Mouse (Mus musculus) liver, adult 2 months (tissue): ENCODE data around the gene C530008M17Rik. TPM values are rescaled to one million over a fixed set of nuclear protein-coding genes. Genes with fewer than 3 reads are reported as not detected.
A peak's percentile ranks its signal among the peaks of the same experiment; 100 is the strongest.

Experiments
- DNase-seq: peaks from one replicate; pipeline ENCODE4 v3.0.0-alpha.2; 2011; ENCODE audit warnings: low read depth, low spot score; ENCODE audit errors: extremely low read depth
- H3K27ac ChIP-seq: fragments of 200-500 bp; replicated peaks from 2 replicates; pipeline ENCODE4 v1.5.1; 2012; ENCODE audit warnings: low read depth, mild to moderate bottlenecking, control low read depth, inconsistent platforms, low read length; ENCODE audit not compliant: insufficient read depth
- H3K27me3 ChIP-seq: fragments of 200-500 bp; 2 replicates; pipeline ENCODE4 v1.6.1; 2012; ENCODE audit warnings: mild to moderate bottlenecking, moderate library complexity, low read length, inconsistent platforms; ENCODE audit not compliant: control insufficient read depth, insufficient read depth
- H3K36me3 ChIP-seq: fragments of 200-500 bp; 2 replicates; pipeline ENCODE4 v1.6.1; 2012; ENCODE audit warnings: low read length, inconsistent platforms; ENCODE audit not compliant: control insufficient read depth, insufficient read depth
- H3K4me1 ChIP-seq: fragments of 200-500 bp; 2 replicates; pipeline ENCODE4 v1.6.1; 2011; ENCODE audit warnings: low read length; ENCODE audit not compliant: control insufficient read depth, insufficient read depth
- H3K4me3 ChIP-seq: fragments of 200-500 bp; 2 replicates; pipeline ENCODE4 v1.5.1; 2011; ENCODE audit warnings: low read depth, mild to moderate bottlenecking, control low read depth, low read length, moderate library complexity; ENCODE audit not compliant: insufficient read depth
- H3K79me2 ChIP-seq: fragments of 200-500 bp; 2 replicates; pipeline ENCODE4 v1.6.1; 2012; ENCODE audit warnings: inconsistent platforms, mild to moderate bottlenecking, low read length, moderate library complexity; ENCODE audit not compliant: control insufficient read depth, insufficient read depth
- H3K9ac ChIP-seq: fragments of 200-500 bp; 2 replicates; pipeline ENCODE4 v1.6.1; 2012; ENCODE audit warnings: low read depth, mild to moderate bottlenecking, control low read depth, inconsistent platforms, low read length
- CTCF ChIP-seq: fragments of 200-500 bp; IDR thresholded peaks from 2 replicates; pipeline ENCODE4 v1.5.1; 2011; ENCODE audit warnings: low read depth, low read length, control low read depth
- POLR2A ChIP-seq: fragments of 200-500 bp; IDR thresholded peaks from 2 replicates; pipeline ENCODE4 v1.6.1; 2011; ENCODE audit warnings: low read length, control low read depth; ENCODE audit not compliant: insufficient read depth; ENCODE audit errors: extremely low read depth
- WGBS: fragments of 180-500 bp; shearing (Covaris S2); methylation state at CpG from one replicate; pipeline ENCODE4 v1.1.7; 2018; 5-methylcytosine and 5-hydroxymethylcytosine counted together
- polyA plus RNA-seq: library from polyadenylated mRNA; depleted of rRNA; stranded (reverse); fragments of >200 nt; gene quantifications from 2 replicates; pipeline ENCODE4 v1.2.3, GENCODE M21; 2012
- total RNA-seq: library from RNA; depleted of rRNA; stranded (reverse); fragments of >200 nt; gene quantifications from 2 replicates; pipeline ENCODE4 v1.2.3, GENCODE M21; 2014

C530008M17Rik gene
- total and polyA plus RNA-seq, 2 experiments = under 0.01 to 0.02 TPM

DNA sequence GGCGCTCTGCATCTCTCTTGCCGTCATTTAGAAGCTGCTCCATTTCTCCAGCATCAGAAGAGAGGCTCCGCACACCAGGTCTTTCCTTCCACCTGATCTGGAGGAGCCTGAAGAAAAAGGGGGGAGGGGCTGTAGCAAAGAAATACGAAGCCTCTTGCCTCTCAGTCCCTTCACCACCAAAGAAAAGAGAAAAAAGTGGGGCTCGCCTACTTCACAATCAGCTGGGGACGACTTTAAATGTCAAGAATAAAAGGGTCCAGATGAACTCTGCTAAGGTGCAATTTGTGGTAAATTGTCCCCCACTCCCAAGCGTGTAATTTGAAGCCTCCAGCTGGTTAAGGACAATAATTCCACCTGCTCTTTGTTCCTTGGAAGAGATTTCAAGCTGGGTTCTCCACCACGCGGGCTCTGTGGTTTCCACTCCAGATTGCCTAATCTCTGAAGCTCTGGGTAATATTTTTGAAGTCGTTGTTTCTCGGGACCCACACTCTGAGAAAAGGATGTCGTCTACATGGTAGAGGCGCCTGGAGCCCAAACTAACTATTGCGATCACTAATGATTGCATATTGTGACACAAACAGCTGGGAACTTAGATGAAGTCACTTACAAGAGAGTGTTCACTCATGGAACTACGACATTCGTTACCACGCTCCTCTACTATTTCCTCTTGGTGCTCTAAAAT lies 176.4 kb downstream of the C530008M17Rik start:
- Histone ChIP-seq H3K4me3 (no peak overlapping the region), H3K27me3 (no peaks in the 10 kb centered on the region), H3K27ac (no peak overlapping the region), H3K79me2 (no peaks in the 10 kb centered on the region), H3K9ac (no peak overlapping the region), H3K4me1 (no peaks in the 10 kb centered on the region), H3K36me3 (no peaks in the 10 kb centered on the region)
- DNase-seq = no peak
- TF ChIP-seq POLR2A (no peak), CTCF (no peak)
- 80% methylated on average over 17 of the region's 17 CpGs for WGBS

GRCm38 (mm10) chr5:76837018-76837417 lies 180.7 kb downstream of the C530008M17Rik start:
- Histone ChIP-seq H3K27ac (no peak overlapping the region), H3K4me1 (no peaks in the 10 kb centered on the region), H3K4me3 (no peak overlapping the region), H3K27me3 (no peaks in the 10 kb centered on the region), H3K9ac (no peak overlapping the region), H3K79me2 (no peaks in the 10 kb centered on the region), H3K36me3 (no peaks in the 10 kb centered on the region)
- TF ChIP-seq POLR2A (no peak), CTCF (no peak)
- WGBS = 61% methylated on average over 5 of the region's 5 CpGs
- no peak for DNase-seq

DNA sequence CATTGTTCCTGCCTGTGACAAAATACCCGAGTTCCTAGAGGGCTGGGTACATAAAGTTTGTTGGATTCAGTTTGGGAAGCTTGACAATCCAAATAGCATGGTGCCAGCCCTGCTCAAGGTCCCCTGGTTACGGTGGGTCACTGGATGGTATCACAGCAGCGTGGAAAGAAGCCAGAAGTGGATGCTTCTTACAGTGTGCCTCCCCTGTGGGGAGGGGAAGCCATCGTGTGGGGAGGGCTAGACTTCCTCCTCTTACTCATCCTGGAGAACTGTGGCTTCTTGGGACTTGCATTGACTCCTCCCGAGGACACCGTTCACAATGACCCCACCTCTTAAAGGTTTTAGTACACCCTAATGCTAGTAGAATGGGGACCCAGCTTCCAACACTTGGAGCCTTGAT lies 183.5 kb downstream of the C530008M17Rik start:
- Histone ChIP-seq H3K79me2 (no peaks in the 10 kb centered on the region), H3K4me3 (no peak overlapping the region), H3K9ac (no peak overlapping the region), H3K36me3 (no peaks in the 10 kb centered on the region), H3K4me1 (no peaks in the 10 kb centered on the region), H3K27me3 (no peaks in the 10 kb centered on the region), H3K27ac (no peak overlapping the region)
- TF ChIP-seq POLR2A (no peak), CTCF (no peak)
- no peak for DNase-seq
- WGBS = 70% methylated on average over 6 of the region's 6 CpGs

DNA sequence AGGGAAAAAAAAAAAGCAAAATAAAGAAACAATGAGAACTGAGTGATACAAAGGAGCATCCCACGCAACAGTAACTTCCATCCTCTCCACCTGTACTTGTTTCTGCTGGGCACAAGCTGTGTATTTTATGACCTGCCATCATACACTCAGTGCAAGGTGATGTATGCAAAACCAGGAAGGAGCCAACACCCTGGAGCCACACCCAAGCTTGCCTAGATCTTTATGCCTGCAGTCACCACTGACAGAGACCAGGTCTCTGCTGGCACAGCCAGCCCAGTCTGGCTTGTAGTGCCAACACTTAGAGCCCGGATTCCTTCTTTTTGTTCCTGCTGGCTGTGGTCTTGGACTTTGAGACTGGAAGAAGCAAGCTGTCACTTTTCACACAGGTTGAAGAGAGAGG lies 185.5 kb downstream of the C530008M17Rik start:
- Histone ChIP-seq H3K36me3 (no peaks in the 10 kb centered on the region), H3K4me1 (no peaks in the 10 kb centered on the region), H3K27ac (no peak overlapping the region), H3K79me2 (no peaks in the 10 kb centered on the region), H3K9ac (no peak overlapping the region), H3K27me3 (no peaks in the 10 kb centered on the region), H3K4me3 (no peak overlapping the region)
- DNase-seq = no peak
- TF ChIP-seq CTCF (no peak), POLR2A (no peak)
- 81% methylated on average over 2 of the region's 2 CpGs for WGBS

DNA sequence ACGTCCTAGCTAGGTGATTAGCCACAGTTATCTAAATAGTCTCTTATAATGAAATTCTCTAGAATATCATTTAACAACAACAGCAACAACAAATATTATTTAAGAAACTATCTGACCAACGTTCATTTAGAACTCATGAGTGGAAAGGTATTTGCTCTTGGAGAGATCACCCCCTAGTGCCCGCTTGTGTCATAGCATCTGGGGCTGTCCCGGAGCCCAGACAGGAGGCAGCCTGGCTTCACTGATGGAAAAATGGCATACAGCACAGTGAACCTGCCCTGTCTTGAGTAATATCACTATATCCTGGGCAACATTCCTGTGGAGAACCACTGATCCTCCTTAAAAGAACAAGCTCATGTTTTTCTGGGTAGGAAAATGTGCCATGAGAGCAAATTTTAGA lies 187.1 kb downstream of the C530008M17Rik start:
- Histone ChIP-seq H3K36me3 (no peaks in the 10 kb centered on the region), H3K9ac (no peak overlapping the region), H3K4me1 (no peaks in the 10 kb centered on the region), H3K27ac (no peak overlapping the region), H3K4me3 (no peak overlapping the region), H3K27me3 (no peaks in the 10 kb centered on the region), H3K79me2 (no peaks in the 10 kb centered on the region)
- peak; percentile 78 for TF ChIP-seq CTCF
- TF ChIP-seq POLR2A = no peak
- DNase-seq = peak; percentile 20
- WGBS = 11% methylated on average over 4 of the region's 4 CpGs

GRCm38 (mm10) chr5:76843851-76844419 lies 187.6 kb downstream of the C530008M17Rik start:
- DNase-seq = no peak
- Histone ChIP-seq H3K9ac (no peak overlapping the region), H3K27me3 (no peaks in the 10 kb centered on the region), H3K4me3 (no peak overlapping the region), H3K27ac (no peak overlapping the region), H3K79me2 (no peaks in the 10 kb centered on the region), H3K4me1 (no peaks in the 10 kb centered on the region), H3K36me3 (no peaks in the 10 kb centered on the region)
- 63% methylated on average over 9 of the region's 9 CpGs for WGBS
- no peak for TF ChIP-seq POLR2A
- TF ChIP-seq CTCF = no peak
